12 mouse cellular contexts compared by ENCODE assay signal in genomic region chr12:112489134-112489533, GRCm38 (mm10). TPM values are rescaled to one million over a fixed set of nuclear protein-coding genes. Genes with fewer than 3 reads are reported as not detected.
DNase-seq lines count a peak whose midpoint lies in the region; ATAC-seq and TF ChIP-seq lines count a peak whose summit lies in the region.
"Had no signal": no experiment of that assay in that cellular context is flagged by ENCODE, and none has a peak within 500 bp of the region (broad histone marks: within the 10 kb centered on the region; RNA-seq: fewer than 3 reads in every experiment).

A530016L24Rik (plus strand) TSS chr12:112489448.

- no peaks in the 10 kb centered on the region for H3K4me1 ChIP-seq in thymus, adult 2 months (replicated peaks; ENCODE audit: control insufficient read depth, insufficient read depth, low read length)
- H3K4me1 ChIP-seq in heart, embryonic 16.5 days (ENCODE audit: control insufficient read depth, insufficient read depth, low read length), result peaks cover 58% of the 10 kb centered on the region
- peaks cover 8% of the 10 kb centered on the region for H3K4me1 ChIP-seq in liver, postnatal 0 days (ENCODE audit: insufficient read depth)

- TF ChIP-seq CTCF in thymus, adult 2 months (IDR thresholded peaks at IDR 0.05; ENCODE audit: borderline replicate concordance, control insufficient read depth, extremely low read depth, insufficient read depth, low read length, poor library complexity), result no peak
- TF ChIP-seq CTCF in liver, postnatal 0 days (IDR thresholded peaks at IDR 0.05; ENCODE audit: low read depth), result no peak

- no peaks in the 10 kb centered on the region for H3K36me3 ChIP-seq in thymus, adult 2 months (ENCODE audit: control insufficient read depth, insufficient read depth, low read length)
- H3K36me3 ChIP-seq in heart, embryonic 16.5 days (ENCODE audit: control insufficient read depth, insufficient read depth), result no peaks in the 10 kb centered on the region
- no peaks in the 10 kb centered on the region for H3K36me3 ChIP-seq in liver, postnatal 0 days (replicated peaks; ENCODE audit: insufficient read depth, low read length)
- H3K36me3 ChIP-seq: hindbrain, embryonic 15.5 days; midbrain, embryonic 15.5 days had no signal

- H3K27me3 ChIP-seq in thymus, adult 2 months (ENCODE audit: control insufficient read depth, insufficient read depth, low read length), result no peaks in the 10 kb centered on the region
- no peaks in the 10 kb centered on the region for H3K27me3 ChIP-seq in heart, embryonic 16.5 days (ENCODE audit: control insufficient read depth, insufficient read depth, low read length)
- no peaks in the 10 kb centered on the region for H3K27me3 ChIP-seq in liver, postnatal 0 days (ENCODE audit: insufficient read depth, low read length)
- H3K27me3 ChIP-seq: hindbrain, embryonic 15.5 days; midbrain, embryonic 15.5 days had no signal

- H3K27ac ChIP-seq in thymus, adult 2 months (ENCODE audit: control insufficient read depth, insufficient read depth, low read length), result no peak within 1 kb of the TSS
- peak within 1 kb of the TSS; percentile 93 for H3K27ac ChIP-seq in heart, embryonic 16.5 days (ENCODE audit: low read length)
- peak within 1 kb of the TSS; percentile 71 for H3K27ac ChIP-seq in liver, postnatal 0 days (ENCODE audit: low read depth)
- H3K27ac ChIP-seq: hindbrain, embryonic 15.5 days; midbrain, embryonic 15.5 days had no signal

- H3K9me3 ChIP-seq in heart, embryonic 16.5 days (replicated peaks; ENCODE audit: control insufficient read depth, low read length), result no peaks in the 10 kb centered on the region
- no peaks in the 10 kb centered on the region for H3K9me3 ChIP-seq in liver, postnatal 0 days (ENCODE audit: low read length)
- H3K9me3 ChIP-seq: hindbrain, embryonic 15.5 days; midbrain, embryonic 15.5 days had no signal

- H3K4me2 ChIP-seq in heart, embryonic 16.5 days (ENCODE audit: low read depth, low read length), result no peak within 1 kb of the TSS
- no peak within 1 kb of the TSS for H3K4me2 ChIP-seq in liver, postnatal 0 days (ENCODE audit: low read depth, low read length)
- H3K4me2 ChIP-seq: hindbrain, embryonic 15.5 days; midbrain, embryonic 15.5 days had no signal

- H3K4me3 ChIP-seq in thymus, adult 2 months (ENCODE audit: control insufficient read depth, insufficient read depth, low read length), result no peak within 1 kb of the TSS
- H3K4me3 ChIP-seq in heart, embryonic 16.5 days (ENCODE audit: low read length), result no peak within 1 kb of the TSS
- H3K4me3 ChIP-seq in liver, postnatal 0 days (ENCODE audit: low read depth, low read length), result no peak within 1 kb of the TSS
- H3K4me3 ChIP-seq: hindbrain, embryonic 15.5 days; midbrain, embryonic 15.5 days had no signal

- ATAC-seq in heart, embryonic 16.5 days (replicated peaks; ENCODE audit: extremely low read depth, insufficient read depth, low FRiP score), result no peak
- no peak for ATAC-seq in liver, postnatal 0 days
- ATAC-seq: midbrain, embryonic 15.5 days had no signal

- peak within 1 kb of the TSS; percentile 39 for H3K9ac ChIP-seq in heart, embryonic 16.5 days (ENCODE audit: low read length)
- H3K9ac ChIP-seq in liver, postnatal 0 days (replicated peaks), result no peak within 1 kb of the TSS
- H3K9ac ChIP-seq: hindbrain, embryonic 15.5 days; midbrain, embryonic 15.5 days had no signal

- no peak for TF ChIP-seq EP300 in liver, postnatal 0 days (IDR thresholded peaks at IDR 0.05; ENCODE audit: low read depth)

- DNase-seq in adrenal gland, adult (ENCODE audit: inconsistent age in 2 of 2, low spot score in 1 of 2), result peak; percentile 19 to 74
- no peak for DNase-seq in adrenal gland, postnatal 4 days (ENCODE audit: low spot score in 2 of 2)
- DNase-seq in thymus, adult 2 months, result no peak
- no peak for DNase-seq in thymus, postnatal 10 days (ENCODE audit: low spot score in 2 of 2)
- DNase-seq in liver, postnatal 0 days, result no peak
- no peak for DNase-seq in Muller cell, postnatal 12 days (ENCODE audit: inconsistent ontology term)
- DNase-seq in urinary bladder, postnatal 10 days (ENCODE audit: low spot score), result no peak
- DNase-seq: cerebellum, adult 18-20 months; lung, postnatal 14 days had no signal

- no peak for TF ChIP-seq POLR2A in thymus, adult 2 months (IDR thresholded peaks at IDR 0.05; ENCODE audit: control insufficient read depth, extremely low read depth, insufficient read depth, low read length, poor library complexity)

- WGBS in thymus, adult 2 months, result 93% methylated on average over 8 of the region's 8 CpGs
- WGBS in heart, embryonic 16.5 days, result 82% methylated on average over 8 of the region's 8 CpGs
- WGBS in liver, postnatal 0 days (ENCODE audit: insufficient replicate concordance), result 82% methylated on average over 8 of the region's 8 CpGs

RNA-seq across cellular contexts. Expression of gene A530016L24Rik, which starts in this region (rescaled TPM):
- total RNA-seq in adrenal gland, postnatal 4 days (2021), result 1 to 10 TPM; 9.1 to 9.8 TPM
- polyA plus RNA-seq in thymus, adult 2 months (2012; rRNA removed), result 13.6 and 14.5 TPM in 2 replicates
- polyA plus RNA-seq in heart, embryonic 16.5 days (2015; fragmentation: Nextera tagmentation; extraction: Ambion mirVana), result 4.8 and 7.0 TPM in 2 replicates
- polyA plus RNA-seq in liver, postnatal 0 days (2015; fragmentation: Nextera tagmentation; extraction: Ambion mirVana), result 0.06 TPM in 1 of 2 replicates, not detected in the other

Comparison
In these comparisons a context has a peak if more than half of its experiments do, and no peak if none do; other contexts are left out.
1. DNase-seq: peak in adrenal gland, adult (2 of 2); none in adrenal gland, postnatal 4 days (0 of 2), thymus, adult 2 months (single experiment), thymus, postnatal 10 days (0 of 2), liver, postnatal 0 days (single experiment), Muller cell, postnatal 12 days (single experiment) and urinary bladder, postnatal 10 days (single experiment).